Comparison of ENCODE assay signal across 8 mouse cellular contexts in the genomic region with DNA sequence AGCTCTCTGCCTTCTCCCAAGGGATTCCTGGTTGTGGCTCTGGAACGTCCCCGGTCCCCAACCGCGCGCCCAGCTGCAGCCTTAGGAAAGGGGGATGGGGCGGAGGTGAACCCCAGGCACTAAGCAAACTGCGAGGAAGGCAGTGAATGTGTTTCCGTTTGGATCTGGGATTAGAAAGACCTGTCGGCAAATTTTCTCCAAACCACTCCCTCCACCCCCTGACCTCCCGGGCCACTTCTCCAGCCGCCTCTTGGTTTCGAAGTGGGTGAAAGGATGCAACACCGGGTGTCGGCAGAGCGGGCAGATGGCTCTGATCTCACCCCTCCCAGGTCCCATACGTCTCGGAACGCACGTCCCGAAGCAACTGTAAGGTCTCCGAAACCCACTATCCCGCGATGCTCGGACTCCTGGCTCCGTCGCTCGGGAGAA. TPM values are rescaled to one million over a fixed set of nuclear protein-coding genes. Genes with fewer than 3 reads are reported as not detected.
A peak's percentile ranks its signal among the peaks of the same experiment; 100 is the strongest.
DNase-seq lines count a peak whose midpoint lies in the region; ATAC-seq lines count a peak whose summit lies in the region.

No protein-coding gene starts in this region.

- H3K9me3 ChIP-seq in limb, embryonic 13.5 days, result no peaks in the 10 kb centered on the region
- no peaks in the 10 kb centered on the region for H3K9me3 ChIP-seq in stomach, embryonic 16.5 days (replicated peaks; ENCODE audit: control insufficient read depth, low read length)

- H3K4me2 ChIP-seq in limb, embryonic 13.5 days (replicated peaks), result peak overlapping the region; percentile 96
- H3K4me2 ChIP-seq in stomach, embryonic 16.5 days (ENCODE audit: low read depth, low read length), result peak overlapping the region; percentile 81

- H3K9ac ChIP-seq in limb, embryonic 13.5 days, result peak overlapping the region; percentile 75
- peak overlapping the region; percentile 75 for H3K9ac ChIP-seq in stomach, embryonic 16.5 days (ENCODE audit: low read length)

- peaks cover 82% of the 10 kb centered on the region for H3K27me3 ChIP-seq in limb, embryonic 13.5 days
- H3K27me3 ChIP-seq in stomach, embryonic 16.5 days (ENCODE audit: control insufficient read depth, insufficient read depth, low read length), result peaks cover 12% of the 10 kb centered on the region

- peak; percentile 61 for DNase-seq in embryo, embryonic 10 days (ENCODE audit: low spot score)
- DNase-seq in embryo, embryonic 9.5 days (ENCODE audit: extremely low spot score), result no peak
- peak; percentile 15 for DNase-seq in thymus, postnatal 14 days
- DNase-seq in thymus, postnatal 0 days (ENCODE audit: low spot score), result no peak
- no peak for DNase-seq in ovary, postnatal 36 days (ENCODE audit: low spot score)
- DNase-seq in frontal cortex, postnatal 36 days (ENCODE audit: low spot score in 2 of 2), result no peak

- peaks cover 30% of the 10 kb centered on the region for H3K4me1 ChIP-seq in limb, embryonic 13.5 days
- H3K4me1 ChIP-seq in stomach, embryonic 16.5 days (ENCODE audit: control insufficient read depth, insufficient read depth, low read length), result peaks cover 24% of the 10 kb centered on the region

- 0% methylated on average over 27 of the region's 27 CpGs for WGBS in limb, embryonic 13.5 days
- WGBS in stomach, embryonic 16.5 days, result 6% methylated on average over 27 of the region's 27 CpGs

- no peak for ATAC-seq in limb, embryonic 13.5 days (ENCODE audit: low FRiP score, low read depth)
- ATAC-seq in stomach, embryonic 16.5 days (ENCODE audit: insufficient read depth, low FRiP score), result no peak

- peak overlapping the region; percentile 64 for H3K4me3 ChIP-seq in limb, embryonic 13.5 days
- H3K4me3 ChIP-seq in stomach, embryonic 16.5 days (replicated peaks; ENCODE audit: low read length), result peak overlapping the region; percentile 64

- H3K36me3 ChIP-seq in limb, embryonic 13.5 days, result no peaks in the 10 kb centered on the region
- no peaks in the 10 kb centered on the region for H3K36me3 ChIP-seq in stomach, embryonic 16.5 days (ENCODE audit: control insufficient read depth, insufficient read depth, low read length)

- H3K27ac ChIP-seq in limb, embryonic 13.5 days, result no peak overlapping the region
- no peak overlapping the region for H3K27ac ChIP-seq in stomach, embryonic 16.5 days (ENCODE audit: low read length)

RNA-seq across cellular contexts. Expression of a gene that starts 16.0 kb away (rescaled TPM):
- polyA plus RNA-seq in thymus, postnatal 0 days (2015; fragmentation: Nextera tagmentation; extraction: Ambion mirVana), result 3.4 and 4.4 TPM in 2 replicates
- 5.5 and 7.0 TPM in 2 replicates for polyA plus RNA-seq in limb, embryonic 13.5 days (2015; fragmentation: Nextera tagmentation; extraction: Ambion mirVana)
- 11.3 and 13.5 TPM in 2 replicates for polyA plus RNA-seq in stomach, embryonic 16.5 days (2015; fragmentation: Nextera tagmentation; extraction: Ambion mirVana)

RNA-seq across cellular contexts. Expression of a gene that starts 47.3 kb away (rescaled TPM):
- polyA plus RNA-seq in thymus, postnatal 0 days (2015; fragmentation: Nextera tagmentation; extraction: Ambion mirVana), result 10.5 and 12.0 TPM in 2 replicates
- 0.51 and 0.61 TPM in 2 replicates for polyA plus RNA-seq in limb, embryonic 13.5 days (2015; fragmentation: Nextera tagmentation; extraction: Ambion mirVana)
- 0.65 and 0.79 TPM in 2 replicates for polyA plus RNA-seq in stomach, embryonic 16.5 days (2015; fragmentation: Nextera tagmentation; extraction: Ambion mirVana)

Comparison
In these comparisons a context has a peak if more than half of its experiments do, and no peak if none do; other contexts are left out.
1. DNase-seq: peak in embryo, embryonic 10 days (single experiment) and thymus, postnatal 14 days (single experiment); none in embryo, embryonic 9.5 days (single experiment), thymus, postnatal 0 days (single experiment), ovary, postnatal 36 days (single experiment) and frontal cortex, postnatal 36 days (0 of 2).